Mouse (Mus musculus): ENCODE results near the gene Upp2. TPM values are rescaled to one million over a fixed set of nuclear protein-coding genes. Genes with fewer than 3 reads are reported as not detected.

Gene Upp2
- total RNA-seq, 2 experiments from 2014 or later: 31.9 to 35.6 TPM

DNA sequence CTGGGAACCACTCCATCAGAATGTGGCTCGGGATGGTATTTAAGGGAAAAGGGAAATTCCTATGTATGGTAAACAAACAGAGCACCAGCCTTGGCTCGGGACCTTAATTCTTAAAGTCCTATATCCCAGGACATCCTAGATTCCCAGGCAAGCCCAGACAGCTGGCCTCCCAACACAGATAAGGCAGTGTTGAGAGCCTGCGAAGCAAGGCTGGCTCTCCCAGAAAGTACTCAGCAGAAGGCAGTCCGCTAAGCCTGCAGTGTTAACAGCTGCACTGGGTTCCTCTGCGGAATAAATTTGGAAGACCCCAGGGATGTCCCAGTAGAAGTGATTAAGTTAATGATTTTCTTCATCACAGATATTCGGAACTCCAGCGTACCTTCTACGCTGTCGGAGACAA, 16.6 kb upstream of the Upp2 start:
- no peak for DNase-seq (ENCODE audit: low spot score in 2 of 2)

DNA sequence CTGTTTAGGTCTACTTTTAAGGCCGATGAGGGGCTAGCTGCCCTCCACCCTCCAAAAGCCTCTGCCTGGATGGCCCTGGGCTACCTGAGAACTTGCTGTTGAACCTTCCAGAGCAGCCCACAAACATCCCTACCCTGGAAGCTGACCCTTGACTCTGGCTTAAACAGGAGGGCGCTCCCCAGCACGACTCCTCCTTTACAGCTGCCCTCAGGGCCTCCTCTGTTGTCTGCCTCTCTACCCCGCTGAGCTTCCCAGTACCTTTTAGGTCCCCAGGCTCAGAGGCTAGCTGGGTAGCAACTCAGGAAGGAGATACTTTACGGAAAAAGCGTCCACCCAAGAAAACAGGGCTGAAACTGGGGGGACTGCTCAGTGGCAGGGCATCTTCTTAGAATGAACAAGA, 15.2 kb upstream of the Upp2 start:
- no peak for DNase-seq (ENCODE audit: low spot score in 2 of 2)

DNA sequence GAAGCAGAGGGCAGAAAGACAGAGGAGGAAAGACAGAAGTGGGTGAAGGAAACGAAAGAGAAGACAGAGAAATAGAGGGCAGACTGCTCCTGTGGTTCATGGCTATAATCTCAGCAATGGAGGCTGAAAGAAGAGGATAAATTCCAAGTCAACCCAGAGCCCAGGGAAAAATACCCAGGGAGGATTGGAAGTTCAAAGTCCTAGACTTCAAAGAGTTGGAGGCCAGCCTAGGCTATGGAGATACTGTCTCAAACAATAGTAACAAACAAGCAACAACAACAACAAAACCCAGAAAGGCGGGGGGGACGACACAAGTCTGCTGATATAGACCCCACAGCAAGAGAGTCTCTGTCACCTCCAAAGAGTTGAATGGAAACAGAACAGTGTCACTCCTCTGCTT, 14.8 kb upstream of the Upp2 start:
- no peak for DNase-seq (ENCODE audit: low spot score in 2 of 2)

DNA sequence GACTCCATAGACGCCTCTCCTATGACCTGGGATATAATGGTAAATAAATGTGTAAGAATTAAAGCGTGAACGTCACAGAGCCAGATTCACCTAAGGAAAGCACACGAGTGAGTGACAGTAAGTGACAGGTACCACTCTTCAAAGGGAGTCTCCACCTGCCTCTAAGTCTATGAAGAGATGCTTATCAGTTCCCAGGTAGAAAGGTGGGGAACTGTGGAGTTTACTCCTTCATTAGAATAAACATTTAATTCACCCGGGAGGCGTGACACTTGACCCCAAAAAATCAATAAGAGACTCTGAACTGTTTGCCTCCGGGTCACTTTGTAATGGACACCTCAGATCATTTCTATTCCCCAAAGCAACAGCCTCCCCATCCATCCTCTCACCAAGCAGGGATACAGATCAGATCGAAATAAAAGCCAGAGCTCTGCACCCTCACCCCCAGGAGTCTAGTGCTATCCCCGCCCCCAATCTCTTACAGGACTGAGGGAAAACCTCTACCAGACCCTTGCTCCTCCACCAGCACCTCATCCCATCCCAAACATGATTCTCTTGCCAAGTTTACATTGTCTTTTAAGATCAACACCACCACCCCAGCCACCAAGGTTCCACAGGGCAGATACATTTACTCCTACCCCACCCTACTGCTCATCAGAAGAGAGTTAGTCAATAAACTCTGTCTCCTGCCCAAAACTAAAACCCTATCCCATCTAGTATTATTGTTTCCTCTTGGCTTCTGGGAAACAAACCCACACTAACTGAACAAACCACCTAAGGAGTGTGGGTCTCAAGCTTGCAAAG, 9.9 kb upstream of the Upp2 start:
- no peak for DNase-seq (ENCODE audit: low spot score in 2 of 2)

DNA sequence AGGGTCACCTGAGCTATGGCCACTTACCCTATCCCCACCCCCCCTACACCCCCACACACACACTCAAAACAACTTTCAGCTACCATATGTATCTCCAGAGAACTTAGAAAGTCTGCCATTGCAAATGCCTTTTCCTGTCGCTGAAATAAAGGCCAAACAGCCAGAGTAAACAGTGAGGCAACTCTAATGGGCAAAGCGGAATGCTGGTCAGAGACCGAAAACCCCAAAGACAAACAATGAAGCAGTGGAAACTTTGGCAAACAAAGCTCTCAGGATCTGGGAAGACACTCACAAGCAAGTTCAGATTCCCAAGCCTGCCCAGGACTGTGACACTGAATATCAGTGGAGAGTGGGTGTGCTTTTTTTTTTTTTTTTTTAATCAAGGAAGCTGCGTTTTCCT, 5.0 kb upstream of the Upp2 start:
- DNase-seq (ENCODE audit: low spot score in 2 of 2): no peak

DNA sequence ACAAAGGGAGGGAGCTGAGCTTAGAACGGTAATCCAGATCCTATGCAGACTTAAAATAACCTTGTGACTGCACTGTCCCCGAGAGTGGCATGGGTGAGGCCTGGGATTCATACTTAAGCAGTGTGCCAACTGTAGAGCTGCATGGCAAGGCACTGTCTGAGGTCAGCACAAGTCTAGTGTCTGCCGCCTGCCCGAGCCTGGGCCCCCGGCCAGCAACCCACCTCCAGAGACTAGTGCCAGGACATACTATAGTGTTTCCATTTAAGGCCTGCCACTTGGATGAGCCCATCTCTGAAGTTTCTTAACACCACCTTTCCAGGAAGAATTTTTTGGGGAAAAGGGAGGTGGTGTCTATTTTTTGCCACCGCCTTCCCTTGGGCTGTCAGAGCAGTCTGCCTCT, 1.8 kb upstream of the Upp2 start:
- DNase-seq (ENCODE audit: low spot score in 2 of 2): no peak

DNA sequence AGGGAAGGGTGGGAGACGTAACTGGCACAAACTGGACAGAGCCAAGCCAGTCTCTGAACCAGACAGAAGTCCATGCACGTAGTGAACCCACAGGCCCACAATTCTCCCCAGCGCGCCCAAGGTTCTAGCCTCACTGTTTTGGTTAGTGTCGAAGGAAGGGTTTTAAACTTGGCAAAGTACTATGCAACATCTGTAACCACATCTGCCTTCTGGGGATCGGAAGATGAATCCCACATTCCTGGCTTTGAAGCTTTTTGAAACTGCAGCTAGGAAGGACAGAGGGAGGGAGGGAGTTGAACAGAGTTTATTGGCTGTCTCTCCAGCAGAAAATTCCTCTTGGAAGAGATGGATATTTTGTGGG, 1.1 kb upstream of the Upp2 start:
- DNase-seq (ENCODE audit: low spot score in 2 of 2): no peak

DNA sequence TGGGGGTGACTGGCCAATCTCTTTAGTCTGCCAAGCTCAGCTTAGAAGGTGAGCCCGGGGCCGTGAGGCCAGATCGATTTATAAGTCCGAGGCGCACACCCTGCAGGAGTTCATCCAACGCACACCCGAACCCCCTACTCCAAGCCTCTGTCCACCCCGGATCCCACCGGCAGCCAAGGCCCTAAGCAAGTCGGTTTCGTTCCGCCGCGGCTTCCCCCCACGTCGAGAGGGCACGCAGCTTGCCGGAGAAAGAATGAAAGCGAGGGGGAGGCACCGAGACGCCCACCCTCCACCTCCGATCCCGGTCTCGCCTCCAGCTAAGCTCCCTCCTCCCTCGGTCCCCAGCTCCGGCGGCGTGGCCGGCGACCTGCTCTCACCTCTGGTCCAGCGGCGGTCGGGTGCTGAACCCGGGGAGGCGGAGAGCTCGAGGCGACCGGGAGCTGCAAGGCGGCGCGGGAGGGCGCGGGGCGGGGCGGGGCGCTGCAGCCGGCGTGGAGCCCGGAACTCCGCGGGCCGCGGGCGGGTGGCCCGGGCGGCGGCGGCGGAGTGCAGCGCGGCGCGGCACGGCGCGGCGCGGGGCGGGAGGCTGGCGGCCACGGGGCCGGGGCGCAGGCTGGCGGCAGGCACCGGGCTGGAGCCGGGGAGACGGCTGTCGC, 560 bp upstream of the Upp2 start:
- DNase-seq (ENCODE audit: low spot score in 2 of 2): peak; percentile 55 to 60

DNA sequence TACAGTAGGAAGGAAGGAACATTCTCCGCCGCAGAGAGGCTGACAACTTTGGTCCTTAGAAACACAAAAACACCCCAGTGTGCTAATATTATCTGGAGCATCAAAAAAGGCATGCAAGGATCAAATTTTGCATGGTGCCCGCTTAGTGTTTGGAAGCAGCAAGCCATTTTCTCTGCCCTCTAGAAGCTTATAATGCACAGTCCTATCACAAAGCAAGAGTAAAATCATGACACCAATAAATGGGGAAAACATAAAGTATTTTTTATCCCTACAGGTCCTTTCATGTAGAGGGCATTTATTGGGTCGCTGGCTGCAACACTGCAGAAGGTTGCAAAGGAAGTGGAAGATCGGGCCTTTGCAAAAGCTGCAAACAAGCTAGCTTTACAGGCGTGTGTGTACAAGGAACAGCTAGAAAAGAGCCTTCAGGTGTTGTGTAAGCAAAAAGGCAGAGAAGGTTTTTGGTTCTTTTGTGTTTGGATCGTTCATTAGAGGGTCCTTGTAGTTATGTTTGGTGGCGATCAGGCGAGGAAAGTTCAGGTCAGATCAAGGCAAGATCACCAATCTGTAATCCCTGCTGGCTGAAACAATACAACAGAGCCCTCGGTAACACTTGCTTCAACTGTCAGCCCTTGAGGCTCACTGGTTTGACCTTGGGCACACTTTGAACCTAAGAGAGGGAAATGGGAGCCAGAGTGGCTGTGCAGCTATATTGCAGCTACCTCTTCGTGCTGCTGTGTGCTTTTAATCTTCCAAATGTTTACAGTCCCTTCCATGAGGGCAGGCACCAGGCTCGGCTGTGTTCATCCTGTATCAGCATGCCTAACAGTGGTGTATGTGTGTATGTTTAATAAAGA, 995 bp downstream of the Upp2 start:
- peak in 1 of 2 experiments; percentile 40 for DNase-seq (ENCODE audit: low spot score in 2 of 2)

DNA sequence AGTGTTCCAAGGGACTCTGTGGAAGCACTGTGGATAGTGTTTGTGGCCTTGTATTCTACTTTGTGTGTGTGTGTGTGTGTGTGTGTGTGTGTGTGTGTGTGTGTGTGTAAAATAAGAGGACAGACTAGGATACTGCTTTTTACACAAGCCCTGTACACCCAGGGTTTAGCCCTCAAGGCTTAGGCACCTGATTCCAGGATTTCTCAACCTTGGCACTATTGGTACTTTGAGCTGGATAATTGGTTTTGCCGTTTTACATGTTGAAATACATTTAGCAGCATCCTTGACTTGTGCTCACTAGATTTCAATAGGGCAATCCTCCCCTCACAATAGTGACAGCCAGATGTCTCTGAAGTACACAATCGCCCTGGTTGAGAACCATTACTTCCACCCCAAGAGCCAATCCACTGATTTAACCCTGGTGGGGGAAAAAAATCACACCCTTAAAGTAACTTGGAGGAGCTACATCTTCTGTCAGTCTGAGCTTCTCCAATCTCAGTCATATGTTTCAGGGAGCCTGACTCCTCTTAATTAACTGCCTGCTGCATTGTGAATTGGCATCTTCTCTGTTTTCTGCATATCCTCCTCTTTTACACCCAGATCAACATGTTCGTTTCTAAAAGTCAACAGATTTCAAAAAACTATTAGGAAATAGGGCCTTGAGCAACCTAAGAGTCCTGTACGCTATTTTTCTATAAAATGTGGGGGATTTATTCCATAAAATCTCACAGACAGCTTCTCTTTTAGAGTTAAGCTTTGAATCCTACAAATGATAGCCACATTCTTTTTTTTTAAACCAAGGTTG, 1.9 kb downstream of the Upp2 start:
- DNase-seq (ENCODE audit: low spot score in 2 of 2): peak in 1 of 2 experiments; percentile 44

DNA sequence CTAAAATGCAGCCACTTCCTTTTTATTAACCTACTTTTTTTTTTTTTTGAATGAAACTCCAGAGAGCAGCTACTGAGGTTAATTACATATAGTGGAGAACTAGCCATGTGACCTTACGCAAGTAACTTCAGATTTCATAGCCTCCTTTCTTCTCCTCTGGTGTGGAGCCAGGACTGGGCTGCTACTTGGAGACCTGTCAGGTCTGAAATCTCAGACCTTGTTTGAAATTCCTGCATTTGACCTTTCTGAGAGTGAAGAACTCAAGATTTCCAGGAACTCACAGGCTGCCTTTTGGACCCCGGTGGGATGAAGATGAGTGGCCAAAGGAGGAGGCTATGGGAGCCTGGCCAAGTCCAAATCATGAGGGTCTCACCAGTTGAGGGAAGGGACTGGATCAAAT, 7.1 kb downstream of the Upp2 start:
- no peak for DNase-seq (ENCODE audit: low spot score in 2 of 2)

DNA sequence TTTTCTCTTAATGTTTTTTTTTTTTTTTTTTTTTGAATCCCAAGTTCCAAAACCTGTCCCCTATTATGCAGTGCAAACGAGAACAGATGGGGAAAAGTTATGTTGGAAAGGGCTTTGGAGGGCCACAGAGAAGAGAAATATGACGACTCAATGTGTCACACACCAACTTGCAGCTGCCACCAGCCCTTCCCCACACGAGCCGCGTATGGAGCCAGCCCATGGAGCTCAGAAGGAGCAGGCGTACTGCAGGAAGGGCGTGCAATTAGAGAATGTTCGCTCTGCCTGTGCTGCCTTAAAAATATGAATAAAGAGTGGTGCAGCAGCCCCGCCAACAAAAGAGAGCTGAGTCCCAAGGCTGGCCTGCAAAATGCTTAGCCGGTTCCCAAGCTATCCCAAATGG, 19.2 kb downstream of the Upp2 start:
- DNase-seq (ENCODE audit: low spot score in 2 of 2): peak; percentile 84 to 91

DNA sequence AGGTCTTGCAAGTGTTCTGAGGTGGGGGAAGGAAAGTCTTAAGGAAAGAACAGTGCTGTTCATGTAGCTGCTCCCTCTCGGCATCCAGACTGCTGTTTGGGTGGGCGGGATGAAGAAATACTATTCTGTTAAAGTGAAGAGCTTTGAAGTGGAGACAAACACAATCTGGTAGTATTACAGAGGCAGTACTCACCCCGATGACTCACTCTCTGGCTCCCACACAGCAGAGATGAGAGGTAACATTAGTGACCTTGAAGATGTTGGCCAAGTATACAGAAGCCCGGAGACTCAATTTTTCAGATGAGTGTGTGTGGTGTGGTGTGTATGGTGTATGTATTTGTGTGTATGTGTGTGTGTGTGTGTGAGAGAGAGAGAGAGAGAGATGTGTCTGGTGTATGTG, 22.5 kb downstream of the Upp2 start:
- DNase-seq (ENCODE audit: low spot score in 2 of 2): peak; percentile 48 to 74

DNA sequence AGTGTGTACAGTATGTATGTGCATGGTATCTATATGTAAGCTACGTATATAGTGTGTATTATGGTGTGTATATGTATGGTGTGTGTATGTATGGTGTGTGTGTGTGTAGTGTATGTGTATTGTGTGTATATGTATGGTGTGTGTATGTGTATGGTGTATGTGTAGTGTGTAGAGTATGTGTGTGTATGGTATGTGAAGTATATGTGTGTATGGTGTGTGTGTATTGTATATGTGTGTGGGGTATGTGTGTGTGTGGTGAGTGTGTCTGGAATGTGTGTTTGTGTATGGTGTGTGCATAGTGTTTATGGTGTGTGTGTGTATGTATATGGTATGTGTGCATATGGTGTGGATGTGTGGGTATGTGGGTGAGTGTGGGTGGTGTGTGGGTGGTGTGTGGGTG, 23.0 kb downstream of the Upp2 start:
- no peak for DNase-seq (ENCODE audit: low spot score in 2 of 2)

DNA sequence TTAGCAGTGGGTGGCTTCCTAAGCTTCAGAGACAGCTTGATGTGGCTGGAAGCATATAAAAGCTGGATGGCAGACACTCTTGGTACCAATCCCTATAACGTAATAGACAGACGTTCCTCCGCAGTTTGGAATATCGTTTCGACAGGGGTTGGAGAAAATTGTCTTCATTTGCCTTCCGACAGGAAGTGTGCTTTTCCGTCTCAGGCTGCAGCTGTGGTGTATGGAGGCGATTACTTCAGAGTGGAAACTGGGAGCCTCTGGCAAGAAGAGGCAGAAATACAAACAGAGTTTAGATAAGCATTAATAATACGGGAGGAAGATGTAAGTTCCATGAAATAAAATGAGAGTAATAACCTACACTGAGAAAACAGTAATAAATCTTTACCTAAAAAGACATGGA, 28.3 kb downstream of the Upp2 start:
- no peak for DNase-seq (ENCODE audit: low spot score in 2 of 2)

DNA sequence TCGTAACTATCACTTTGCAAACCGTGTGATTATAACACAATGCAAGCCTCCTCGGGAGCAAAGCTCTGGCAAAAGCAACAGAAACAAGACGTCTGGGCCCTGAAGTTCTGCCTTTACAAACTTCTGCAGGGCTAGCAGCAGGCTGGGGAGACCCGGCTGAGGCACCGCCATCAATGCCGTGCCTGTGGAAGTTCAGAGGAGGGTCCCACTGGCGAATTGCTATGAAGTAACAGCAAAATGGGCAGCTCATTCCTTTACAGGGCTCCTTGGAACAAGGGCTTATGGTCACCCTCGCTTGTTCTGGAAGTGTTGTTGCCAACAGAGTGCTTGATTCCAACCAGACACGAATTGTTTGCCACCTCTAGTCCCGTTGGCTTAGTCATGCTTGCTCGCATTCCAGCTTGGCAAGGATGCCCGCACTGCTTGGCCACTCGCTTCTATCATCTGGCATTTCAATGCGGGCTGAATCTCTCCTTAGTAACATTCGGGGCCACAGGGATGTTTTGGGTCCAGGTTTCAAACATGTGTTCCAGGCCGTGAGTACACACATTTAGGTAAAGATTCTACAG, 29.8 kb downstream of the Upp2 start:
- DNase-seq (ENCODE audit: low spot score in 2 of 2): peak; percentile 36 to 65

DNA sequence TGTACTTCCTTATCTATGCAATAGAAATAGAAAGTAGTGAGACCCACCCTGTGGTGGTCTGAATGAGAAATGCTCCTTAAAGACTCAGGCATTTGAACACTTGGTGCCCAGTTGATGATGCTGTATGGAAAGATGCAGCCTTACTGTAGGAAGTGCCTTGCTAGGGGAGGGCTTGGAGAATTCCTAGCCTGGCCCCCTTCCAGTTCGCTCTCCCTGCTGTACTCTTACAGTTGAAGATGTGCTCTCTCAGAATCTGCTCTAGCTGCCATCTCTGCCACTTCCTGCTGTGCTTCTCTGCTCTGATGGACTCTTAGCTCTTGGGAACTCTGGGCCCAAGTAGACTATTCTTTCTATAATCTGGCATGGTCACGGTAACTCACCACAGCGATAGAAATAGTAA, 30.5 kb downstream of the Upp2 start:
- no peak for DNase-seq (ENCODE audit: low spot score in 2 of 2)

DNA sequence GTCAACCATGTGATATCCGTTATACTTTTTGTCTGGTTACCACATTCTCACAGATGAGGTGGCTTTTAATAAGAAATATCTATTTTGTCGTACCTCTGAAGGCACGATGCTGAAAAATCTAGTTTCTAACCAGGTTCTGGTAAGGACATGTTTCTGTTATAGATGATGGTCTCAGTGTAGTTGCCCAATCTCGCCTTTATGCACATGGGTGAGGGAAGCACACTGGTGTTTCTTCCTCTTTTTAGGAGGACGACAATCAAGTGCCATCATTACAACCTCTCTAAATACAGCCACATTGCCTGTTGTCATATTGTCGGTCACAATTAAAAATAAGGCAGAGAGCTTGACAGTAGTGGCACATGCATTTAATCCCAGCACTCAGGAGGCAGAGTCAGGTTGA, 32.5 kb downstream of the Upp2 start:
- no peak for DNase-seq (ENCODE audit: low spot score in 2 of 2)

DNA sequence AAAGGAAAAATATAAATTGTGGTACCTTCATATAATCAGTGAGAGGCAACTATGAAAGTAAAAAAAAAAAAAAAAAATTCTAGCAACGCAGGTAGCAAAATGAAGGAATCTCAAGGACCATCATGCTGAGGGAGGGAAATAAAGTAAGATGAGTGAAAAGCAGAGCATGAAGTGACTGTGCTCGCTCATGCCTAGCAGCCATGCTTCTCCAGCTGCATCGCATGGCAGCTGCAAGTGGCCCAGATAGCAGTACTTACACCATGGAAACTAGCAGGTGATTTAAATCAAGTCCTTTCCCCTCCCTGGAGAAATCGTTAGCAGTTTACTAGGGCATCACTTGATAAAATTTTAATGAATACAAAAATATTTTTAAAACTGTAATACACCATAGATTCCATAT, 34.3 kb downstream of the Upp2 start:
- DNase-seq (ENCODE audit: low spot score in 2 of 2): no peak

DNA sequence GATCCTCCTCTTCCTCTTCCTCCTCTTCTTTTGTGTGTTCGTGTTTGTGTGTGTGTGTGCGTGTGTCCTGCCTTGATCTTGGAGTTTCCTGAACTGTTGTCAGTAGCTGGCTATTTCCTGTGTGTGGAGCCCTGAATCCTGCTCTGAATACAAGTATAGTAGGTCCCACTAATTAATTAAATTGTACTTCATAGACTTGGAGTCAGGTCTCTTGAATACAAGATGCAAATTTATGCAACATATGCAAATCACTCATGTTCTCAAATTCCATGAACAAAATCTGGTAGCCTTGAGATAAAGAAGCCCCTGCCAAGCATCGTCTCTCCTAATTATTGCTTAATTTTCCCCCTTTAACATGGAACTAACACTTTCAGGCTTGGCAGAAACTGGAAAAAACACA, 36.3 kb downstream of the Upp2 start:
- no peak for DNase-seq (ENCODE audit: low spot score in 2 of 2)

DNA sequence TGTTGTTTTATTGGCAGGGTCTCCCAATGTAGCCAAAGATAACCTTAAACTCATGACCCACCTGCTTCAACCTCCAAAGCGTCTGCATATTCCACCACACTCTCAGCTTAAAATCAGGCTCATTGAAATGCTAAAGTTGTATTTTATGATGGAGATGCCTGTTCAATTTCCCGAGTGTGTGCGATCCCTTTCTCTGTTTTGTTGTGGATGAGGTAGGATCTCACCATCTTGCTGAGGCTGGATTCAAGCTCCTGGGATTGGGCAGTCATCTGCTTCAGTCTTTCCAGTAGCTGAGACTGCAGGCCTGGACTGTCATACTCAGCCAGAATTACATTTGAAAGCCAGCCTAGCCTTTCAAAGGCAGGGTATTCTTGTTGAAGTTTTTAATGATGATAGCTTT, 37.7 kb downstream of the Upp2 start:
- DNase-seq (ENCODE audit: low spot score in 2 of 2): no peak
